Mouse (Mus musculus): Measurements from ENCODE around the gene Def6.

Gene Def6

DNA sequence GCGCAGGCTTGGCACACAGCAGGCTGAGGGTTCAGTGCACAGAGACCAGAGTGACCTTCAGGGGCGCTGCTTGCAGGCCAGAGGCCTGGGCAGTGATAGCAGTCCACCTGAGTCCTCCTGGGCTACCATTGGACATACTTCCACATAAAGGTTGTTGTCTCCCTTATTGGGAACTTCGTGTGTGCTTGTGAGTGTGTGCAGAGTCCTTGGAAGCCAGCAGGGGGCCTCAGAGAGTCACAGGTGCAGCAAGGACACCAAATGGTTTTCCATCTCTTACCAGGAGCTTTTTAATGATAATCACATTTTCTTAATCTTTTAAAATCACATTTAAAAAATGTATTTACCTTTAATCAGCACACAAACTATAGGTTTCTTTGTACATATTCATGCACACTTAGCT lies 67.2 kb downstream of the Def6 start:
- peak; percentile 56 for DNase-seq (ENCODE audit: low read depth)

DNA sequence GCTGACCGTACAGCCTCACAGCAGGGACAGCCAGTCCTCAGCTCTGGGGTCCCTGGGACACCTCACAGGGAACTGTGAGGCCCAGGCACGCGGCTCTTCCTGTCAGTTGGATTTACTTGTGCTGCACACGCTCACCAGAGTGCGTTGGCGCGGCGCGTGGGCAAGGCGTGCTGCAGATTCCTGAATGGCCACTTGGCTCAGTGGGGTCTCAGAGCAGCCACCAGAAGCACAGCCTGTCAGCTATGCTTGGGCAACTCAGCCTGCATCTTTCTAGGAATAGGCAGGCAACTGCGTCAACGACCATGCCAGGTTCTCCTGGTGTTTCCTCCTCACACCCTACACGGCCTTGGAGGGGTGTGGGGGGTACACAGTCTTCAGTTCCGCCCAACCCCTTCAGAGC lies 69.6 kb downstream of the Def6 start:
- no peak for DNase-seq (ENCODE audit: low read depth)

DNA sequence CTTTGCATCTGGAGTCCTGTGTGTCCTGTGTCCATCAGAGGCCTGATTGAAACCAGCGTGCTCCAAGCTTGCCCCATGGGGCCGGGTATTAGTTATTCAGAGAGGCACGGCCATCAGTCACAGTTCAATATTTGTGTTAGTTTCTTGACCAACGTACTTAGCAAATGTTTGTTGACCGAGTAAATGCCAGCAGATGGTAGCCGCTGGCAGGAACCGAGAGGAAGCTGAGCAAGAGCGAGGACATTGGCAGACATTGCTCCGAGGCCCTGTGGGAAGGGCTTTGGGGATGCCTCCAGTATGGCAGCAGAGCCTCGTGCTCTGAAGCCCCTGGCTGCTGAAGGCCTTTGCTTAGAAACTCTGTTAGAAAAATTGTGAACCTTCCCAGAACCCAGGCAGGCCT lies 70.1 kb downstream of the Def6 start:
- DNase-seq (ENCODE audit: low read depth): no peak

DNA sequence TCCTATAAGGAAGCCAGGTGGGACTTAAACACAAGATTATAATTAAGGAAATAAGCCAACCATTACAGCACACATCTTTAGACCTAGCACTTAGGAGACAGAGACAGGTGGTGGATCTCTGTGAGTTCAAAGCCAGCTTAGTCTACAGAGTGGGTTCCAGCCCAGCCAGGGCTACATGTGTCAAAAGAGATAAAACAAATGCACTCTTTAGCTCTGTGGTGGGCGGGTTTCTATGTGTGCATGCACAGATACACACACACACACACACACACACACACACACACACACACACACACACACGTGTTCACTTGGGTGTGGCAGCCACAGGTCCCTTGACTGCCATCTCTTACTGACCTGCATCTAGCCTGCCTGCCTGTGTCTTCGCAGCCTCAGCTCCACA lies 70.6 kb downstream of the Def6 start:
- DNase-seq (ENCODE audit: low read depth): no peak

Data from induced T-regulatory cell, adult 2 months (primary cell).